Mouse (Mus musculus): Measurements from ENCODE around the gene Ank2.

GRCm38 (mm10) chr3:127153861-127154260 lies 345.3 kb downstream of the Ank2 start:
- no peak for TF ChIP-seq POLR2A (IDR thresholded peaks at IDR 0.05; ENCODE audit: low read depth, low read length)
- no peak for TF ChIP-seq CTCF (IDR thresholded peaks at IDR 0.05; ENCODE audit: extremely low read depth, insufficient read length, insufficient replicate concordance, low read depth, low read length)

Measured in small intestine, adult 2 months (tissue).